Mouse (Mus musculus): ENCODE measurements at regions not wholly inside any gene's neighbourhood (a gene's known extent, or its start where the extent isn't known, plus 50 kb on each side); places are given as distances from the start of the nearest gene placed in this dataset.

- Histone ChIP-seq H3K4me3 (ENCODE audit: insufficient read depth, low read length) (no peak overlapping the region), H3K27ac (ENCODE audit: insufficient read depth, low read length) (no peak overlapping the region), H3K4me1 (ENCODE audit: control insufficient read depth, insufficient read depth, low read length) (peaks cover 2% of the 10 kb centered on the region; the same call in 1 of the 2 replicates)
- TF ChIP-seq CTCF (IDR thresholded peaks at IDR 0.05; ENCODE audit: borderline replicate concordance, insufficient read depth, low read length) (no peak), POLR2A (IDR thresholded peaks at IDR 0.05; ENCODE audit: low read depth, low read length) (no peak)
Observed at GRCm38 (mm10) chr8:7060255-7060656, 1600.8 kb downstream of the Efnb2 start.

- H3K27ac ChIP-seq (ENCODE audit: insufficient read depth, low read length), result no peak overlapping the region
- TF ChIP-seq CTCF (IDR thresholded peaks at IDR 0.05; ENCODE audit: borderline replicate concordance, insufficient read depth, low read length) (no peak), POLR2A (IDR thresholded peaks at IDR 0.05; ENCODE audit: low read depth, low read length) (no peak)
- H3K4me3 ChIP-seq (ENCODE audit: insufficient read depth, low read length), result no peak overlapping the region
- H3K4me1 ChIP-seq (ENCODE audit: control insufficient read depth, insufficient read depth, low read length), result no peaks in the 10 kb centered on the region
Observed at GRCm38 (mm10) chr8:7026247-7026844, 1634.7 kb downstream of the Efnb2 start.

GRCm38 (mm10) chr8:7024336-7024735, 1636.7 kb downstream of the Efnb2 start:
- Histone ChIP-seq H3K4me3 (ENCODE audit: insufficient read depth, low read length) (no peak overlapping the region), H3K27ac (ENCODE audit: insufficient read depth, low read length) (no peak overlapping the region), H3K4me1 (ENCODE audit: control insufficient read depth, insufficient read depth, low read length) (no peaks in the 10 kb centered on the region)
- TF ChIP-seq POLR2A (IDR thresholded peaks at IDR 0.05; ENCODE audit: low read depth, low read length), result no peak

- Histone ChIP-seq H3K27ac (ENCODE audit: insufficient read depth, low read length) (no peak overlapping the region), H3K4me3 (ENCODE audit: insufficient read depth, low read length) (no peak overlapping the region), H3K4me1 (ENCODE audit: control insufficient read depth, insufficient read depth, low read length) (no peaks in the 10 kb centered on the region)
- TF ChIP-seq POLR2A (IDR thresholded peaks at IDR 0.05; ENCODE audit: low read depth, low read length), result no peak
- no peak for TF ChIP-seq CTCF (IDR thresholded peaks at IDR 0.05; ENCODE audit: borderline replicate concordance, insufficient read depth, low read length)
Observed at GRCm38 (mm10) chr8:7011881-7012280, 1649.2 kb downstream of the Efnb2 start.

- Histone ChIP-seq H3K27ac (ENCODE audit: insufficient read depth, low read length) (no peak overlapping the region), H3K4me1 (ENCODE audit: control insufficient read depth, insufficient read depth, low read length) (no peaks in the 10 kb centered on the region), H3K4me3 (ENCODE audit: insufficient read depth, low read length) (no peak overlapping the region)
- no peak for TF ChIP-seq POLR2A (IDR thresholded peaks at IDR 0.05; ENCODE audit: low read depth, low read length)
- TF ChIP-seq CTCF (IDR thresholded peaks at IDR 0.05; ENCODE audit: borderline replicate concordance, insufficient read depth, low read length), result no peak
Observed at GRCm38 (mm10) chr8:6991516-6991915, 1669.5 kb downstream of the Efnb2 start.

- no peaks in the 10 kb centered on the region for H3K4me1 ChIP-seq (ENCODE audit: control insufficient read depth, insufficient read depth, low read length)
- no peak overlapping the region for H3K27ac ChIP-seq (ENCODE audit: insufficient read depth, low read length)
- no peak overlapping the region for H3K4me3 ChIP-seq (ENCODE audit: insufficient read depth, low read length)
- no peak for TF ChIP-seq CTCF (IDR thresholded peaks at IDR 0.05; ENCODE audit: borderline replicate concordance, insufficient read depth, low read length)
- no peak for TF ChIP-seq POLR2A (IDR thresholded peaks at IDR 0.05; ENCODE audit: low read depth, low read length)
Observed at GRCm38 (mm10) chr8:6989359-6990095, 1671.5 kb downstream of the Efnb2 start.

GRCm38 (mm10) chr8:6973961-6974360, 1687.1 kb downstream of the Efnb2 start:
- Histone ChIP-seq H3K27ac (ENCODE audit: insufficient read depth, low read length) (no peak overlapping the region), H3K4me3 (ENCODE audit: insufficient read depth, low read length) (no peak overlapping the region), H3K4me1 (ENCODE audit: control insufficient read depth, insufficient read depth, low read length) (no peaks in the 10 kb centered on the region)
- no peak for TF ChIP-seq CTCF (IDR thresholded peaks at IDR 0.05; ENCODE audit: borderline replicate concordance, insufficient read depth, low read length)
- no peak for TF ChIP-seq POLR2A (IDR thresholded peaks at IDR 0.05; ENCODE audit: low read depth, low read length)

GRCm38 (mm10) chr8:6963006-6963799, 1697.8 kb downstream of the Efnb2 start:
- H3K27ac ChIP-seq (ENCODE audit: insufficient read depth, low read length), result no peak overlapping the region
- H3K4me1 ChIP-seq (ENCODE audit: control insufficient read depth, insufficient read depth, low read length), result no peaks in the 10 kb centered on the region
- no peak for TF ChIP-seq CTCF (IDR thresholded peaks at IDR 0.05; ENCODE audit: borderline replicate concordance, insufficient read depth, low read length)
- no peak for TF ChIP-seq POLR2A (IDR thresholded peaks at IDR 0.05; ENCODE audit: low read depth, low read length)
- no peak overlapping the region for H3K4me3 ChIP-seq (ENCODE audit: insufficient read depth, low read length)

- Histone ChIP-seq H3K4me1 (ENCODE audit: control insufficient read depth, insufficient read depth, low read length) (no peaks in the 10 kb centered on the region), H3K27ac (ENCODE audit: insufficient read depth, low read length) (no peak overlapping the region), H3K4me3 (ENCODE audit: insufficient read depth, low read length) (no peak overlapping the region)
- TF ChIP-seq CTCF (IDR thresholded peaks at IDR 0.05; ENCODE audit: borderline replicate concordance, insufficient read depth, low read length), result no peak
- no peak for TF ChIP-seq POLR2A (IDR thresholded peaks at IDR 0.05; ENCODE audit: low read depth, low read length)
Observed at GRCm38 (mm10) chr8:6958086-6958485, 1703.0 kb downstream of the Efnb2 start.

GRCm38 (mm10) chr8:6954251-6954650, 1706.8 kb downstream of the Efnb2 start:
- TF ChIP-seq CTCF (IDR thresholded peaks at IDR 0.05; ENCODE audit: borderline replicate concordance, insufficient read depth, low read length) (no peak), POLR2A (IDR thresholded peaks at IDR 0.05; ENCODE audit: low read depth, low read length) (no peak)
- Histone ChIP-seq H3K27ac (ENCODE audit: insufficient read depth, low read length) (no peak overlapping the region), H3K4me3 (ENCODE audit: insufficient read depth, low read length) (no peak overlapping the region), H3K4me1 (ENCODE audit: control insufficient read depth, insufficient read depth, low read length) (no peaks in the 10 kb centered on the region)

All from embryonic fibroblast, embryonic 13.5 days (primary cell).